Mouse (Mus musculus) stomach, embryonic 14.5 days (tissue): ENCODE data around the gene Pclo. TPM values are rescaled to one million over a fixed set of nuclear protein-coding genes. Genes with fewer than 3 reads are reported as not detected.

Experiments used
- ATAC-seq: fragments of 200-750 bp; cut with Nextera tagmentation; 2 replicates; pipeline ENCODE4 v1.8.0; 2017; ENCODE audit warnings: low read depth, moderate TSS enrichment; ENCODE audit not compliant: insufficient number of reproducible peaks, insufficient read depth, low FRiP score
- H3K27ac ChIP-seq: fragments of 300-500 bp; sonication (generic); 2 replicates; pipeline ENCODE4 v1.5.1; 2014; ENCODE audit warnings: mild to moderate bottlenecking, low read length, moderate library complexity, mixed read lengths
- H3K27me3 ChIP-seq: fragments of 300-500 bp; sonication (generic); 2 replicates; pipeline ENCODE4 v1.6.1; 2014; ENCODE audit warnings: low read length, control low read depth, mixed read lengths; ENCODE audit not compliant: control insufficient read depth, insufficient read depth
- H3K36me3 ChIP-seq: fragments of 300-500 bp; sonication (generic); 2 replicates; pipeline ENCODE4 v1.6.1; 2014; ENCODE audit warnings: mild to moderate bottlenecking, control low read depth, low read length, moderate library complexity, mixed read lengths; ENCODE audit not compliant: control insufficient read depth, insufficient read depth
- H3K4me1 ChIP-seq: fragments of 300-500 bp; sonication (generic); 2 replicates; pipeline ENCODE4 v1.6.1; 2014; ENCODE audit warnings: low read length, control low read depth, mixed read lengths; ENCODE audit not compliant: control insufficient read depth, insufficient read depth
- H3K4me2 ChIP-seq: fragments of 300-500 bp; sonication (generic); replicated peaks from 2 replicates; pipeline ENCODE4 v1.6.1; 2014; ENCODE audit warnings: low read depth, low read length, control low read depth
- H3K4me3 ChIP-seq: fragments of 300-500 bp; sonication (generic); 2 replicates; pipeline ENCODE4 v1.5.1; 2014; ENCODE audit warnings: low read depth, low read length, control low read depth
- H3K9ac ChIP-seq: fragments of 300-500 bp; sonication (generic); replicated peaks from 2 replicates; pipeline ENCODE4 v1.6.1; 2014; ENCODE audit warnings: low read depth, mild to moderate bottlenecking, control low read depth, low read length, moderate library complexity, mixed read lengths
- H3K9me3 ChIP-seq: fragments of 300-500 bp; sonication (generic); 2 replicates; pipeline ENCODE4 v1.6.1; 2016; ENCODE audit warnings: low read depth, low read length, control low read depth; ENCODE audit not compliant: control insufficient read depth
- WGBS: fragments of 180-500 bp; shearing (Covaris S2); extraction: QIAGEN DNeasy Blood & Tissue Kit; methylation state at CpG from one replicate; pipeline ENCODE4 v1.1.7; 2014; 5-methylcytosine and 5-hydroxymethylcytosine counted together
- polyA plus RNA-seq: library from polyadenylated mRNA; unstranded; fragments of >200 nt; fragmentation: Nextera tagmentation; extraction: Ambion mirVana; gene quantifications from 2 replicates; pipeline ENCODE4 v1.2.1, GENCODE M21; 2014

Pclo gene
- polyA plus RNA-seq, 1 experiment from 2014 or later, result 2.3 TPM

GRCm38 (mm10) chr5:14705423-14705822 lies 190.7 kb downstream of the Pclo start:
- 62% methylated on average over 2 of the region's 2 CpGs for WGBS
- ATAC-seq, result no peak
- no peak overlapping the region for H3K27ac ChIP-seq
- H3K4me3 ChIP-seq, result no peak overlapping the region
- no peaks in the 10 kb centered on the region for H3K27me3 ChIP-seq
- H3K4me1 ChIP-seq, result no peaks in the 10 kb centered on the region
- H3K9ac ChIP-seq, result no peak overlapping the region
- no peak overlapping the region for H3K4me2 ChIP-seq
- H3K36me3 ChIP-seq, result no peaks in the 10 kb centered on the region
- no peaks in the 10 kb centered on the region for H3K9me3 ChIP-seq

- H3K36me3 ChIP-seq, result no peaks in the 10 kb centered on the region
- H3K4me2 ChIP-seq, result no peak overlapping the region
- ATAC-seq, result no peak
- no peak overlapping the region for H3K9ac ChIP-seq
- no peak overlapping the region for H3K4me3 ChIP-seq
- H3K4me1 ChIP-seq, result no peaks in the 10 kb centered on the region
- no peaks in the 10 kb centered on the region for H3K9me3 ChIP-seq
- 78% methylated on average over 4 of the region's 4 CpGs for WGBS
- no peaks in the 10 kb centered on the region for H3K27me3 ChIP-seq
- H3K27ac ChIP-seq, result no peak overlapping the region
These were observed 192.6 kb downstream of the Pclo start for GRCm38 (mm10) chr5:14707311-14707710.

GRCm38 (mm10) chr5:14723576-14723975 lies 208.9 kb downstream of the Pclo start:
- H3K27ac ChIP-seq, result no peak overlapping the region
- H3K27me3 ChIP-seq, result no peaks in the 10 kb centered on the region
- H3K4me1 ChIP-seq, result no peaks in the 10 kb centered on the region
- WGBS, result 68% methylated on average over 3 of the region's 3 CpGs
- no peaks in the 10 kb centered on the region for H3K9me3 ChIP-seq
- no peak overlapping the region for H3K4me2 ChIP-seq
- no peaks in the 10 kb centered on the region for H3K36me3 ChIP-seq
- no peak for ATAC-seq
- no peak overlapping the region for H3K4me3 ChIP-seq
- no peak overlapping the region for H3K9ac ChIP-seq

- no peak for ATAC-seq
- H3K27me3 ChIP-seq, result no peaks in the 10 kb centered on the region
- H3K27ac ChIP-seq, result no peak overlapping the region
- H3K4me3 ChIP-seq, result no peak overlapping the region
- H3K9ac ChIP-seq, result no peak overlapping the region
- H3K4me2 ChIP-seq, result no peak overlapping the region
- H3K4me1 ChIP-seq, result no peaks in the 10 kb centered on the region
- no peaks in the 10 kb centered on the region for H3K36me3 ChIP-seq
- 72% methylated on average over 3 of the region's 3 CpGs for WGBS
- no peaks in the 10 kb centered on the region for H3K9me3 ChIP-seq
These were observed 214.0 kb downstream of the Pclo start for GRCm38 (mm10) chr5:14728676-14729253.

GRCm38 (mm10) chr5:14750882-14751281 lies 236.2 kb downstream of the Pclo start:
- no peak for ATAC-seq
- Histone ChIP-seq H3K27ac (no peak overlapping the region), H3K4me1 (no peaks in the 10 kb centered on the region), H3K27me3 (no peaks in the 10 kb centered on the region), H3K9me3 (no peaks in the 10 kb centered on the region), H3K9ac (no peak overlapping the region), H3K4me2 (no peak overlapping the region), H3K36me3 (no peaks in the 10 kb centered on the region), H3K4me3 (no peak overlapping the region)

GRCm38 (mm10) chr5:14766686-14767085 lies 252.0 kb downstream of the Pclo start:
- no peak overlapping the region for H3K4me2 ChIP-seq
- no peak overlapping the region for H3K4me3 ChIP-seq
- no peaks in the 10 kb centered on the region for H3K9me3 ChIP-seq
- no peak overlapping the region for H3K27ac ChIP-seq
- H3K9ac ChIP-seq, result no peak overlapping the region
- no peaks in the 10 kb centered on the region for H3K27me3 ChIP-seq
- H3K36me3 ChIP-seq, result no peaks in the 10 kb centered on the region
- WGBS, result 84% methylated on average over 11 of the region's 11 CpGs
- no peaks in the 10 kb centered on the region for H3K4me1 ChIP-seq
- ATAC-seq, result no peak

GRCm38 (mm10) chr5:14782362-14783082 lies 267.8 kb downstream of the Pclo start:
- H3K4me3 ChIP-seq, result no peak overlapping the region
- H3K9ac ChIP-seq, result no peak overlapping the region
- ATAC-seq, result no peak
- no peaks in the 10 kb centered on the region for H3K27me3 ChIP-seq
- H3K9me3 ChIP-seq, result no peaks in the 10 kb centered on the region
- no peak overlapping the region for H3K4me2 ChIP-seq
- no peak overlapping the region for H3K27ac ChIP-seq
- H3K4me1 ChIP-seq, result no peaks in the 10 kb centered on the region
- H3K36me3 ChIP-seq, result no peaks in the 10 kb centered on the region
- WGBS, result 55% methylated on average over 1 of the region's 1 CpGs

- no peak for ATAC-seq
- no peak overlapping the region for H3K9ac ChIP-seq
These were observed 279.2 kb downstream of the Pclo start for GRCm38 (mm10) chr5:14793891-14794290.

GRCm38 (mm10) chr5:14807136-14807535 lies 292.4 kb downstream of the Pclo start:
- Histone ChIP-seq H3K36me3 (no peaks in the 10 kb centered on the region), H3K9me3 (no peaks in the 10 kb centered on the region), H3K4me2 (no peak overlapping the region), H3K4me3 (no peak overlapping the region), H3K9ac (no peak overlapping the region), H3K27ac (no peak overlapping the region), H3K4me1 (no peaks in the 10 kb centered on the region), H3K27me3 (no peaks in the 10 kb centered on the region)
- WGBS, result 4% methylated on average over 6 of the region's 6 CpGs
- no peak for ATAC-seq

More at GRCm38 (mm10) chr5:14793891-14794290, 279.2 kb downstream of the Pclo start:
- Histone ChIP-seq H3K9me3 (no peaks in the 10 kb centered on the region), H3K27me3 (no peaks in the 10 kb centered on the region), H3K36me3 (no peaks in the 10 kb centered on the region; the same call in 1 of the 2 replicates), H3K4me2 (no peak overlapping the region), H3K4me1 (no peaks in the 10 kb centered on the region), H3K4me3 (no peak overlapping the region), H3K27ac (no peak overlapping the region)
- WGBS, result 91% methylated on average over 9 of the region's 9 CpGs
